Mouse (Mus musculus): Measurements from ENCODE around the gene Olfr653. TPM values are rescaled to one million over a fixed set of nuclear protein-coding genes. Genes with fewer than 3 reads are reported as not detected.

Gene Olfr653
- polyA plus RNA-seq, 1 experiment from 2014 or later, result not detected

GRCm38 (mm10) chr7:104624494-104624893 lies 47.4 kb downstream of the Olfr653 start, which contains the start of gene Olfr657:
Olfr657 (plus strand) TSS chr7:104624794.
- DNase-seq, result no peak
- Histone ChIP-seq H3K4me2 (no peak within 1 kb of the TSS), H3K9me3 (replicated peaks) (no peaks in the 10 kb centered on the region), H3K27me3 (no peaks in the 10 kb centered on the region), H3K27ac (no peak within 1 kb of the TSS), H3K36me3 (no peaks in the 10 kb centered on the region), H3K9ac (no peak within 1 kb of the TSS), H3K4me1 (replicated peaks) (no peaks in the 10 kb centered on the region), H3K4me3 (replicated peaks) (no peak within 1 kb of the TSS)
- no peak for ATAC-seq (ENCODE audit: low read depth)

Other genes starting within 250 kb of the Olfr653 start
- gene Trim34b, start 247.8 kb upstream of the Olfr653 start, polyA plus RNA-seq (2015; fragmentation: Nextera tagmentation; extraction: Ambion mirVana), result not detected in 2 replicates
- gene Trim12c, start 224.0 kb upstream of the Olfr653 start, polyA plus RNA-seq (2015; fragmentation: Nextera tagmentation; extraction: Ambion mirVana), result 1.2 TPM in 2 replicates
- gene Trim30b, start 207.4 kb upstream of the Olfr653 start, polyA plus RNA-seq (2015; fragmentation: Nextera tagmentation; extraction: Ambion mirVana), result 0.08 and 0.09 TPM in 2 replicates
- 0.20 and 0.38 TPM in 2 replicates for gene Trim30c, start 176.5 kb upstream of the Olfr653 start, polyA plus RNA-seq (2015; fragmentation: Nextera tagmentation; extraction: Ambion mirVana)
- 1.7 and 1.9 TPM in 2 replicates for gene Trim30a, start 112.1 kb upstream of the Olfr653 start, polyA plus RNA-seq (2015; fragmentation: Nextera tagmentation; extraction: Ambion mirVana)
- 0.31 and 0.58 TPM in 2 replicates for gene Trim30d, start 69.5 kb upstream of the Olfr653 start, polyA plus RNA-seq (2015; fragmentation: Nextera tagmentation; extraction: Ambion mirVana)
- gene Olfr651, start 27.2 kb upstream of the Olfr653 start, polyA plus RNA-seq (2015; fragmentation: Nextera tagmentation; extraction: Ambion mirVana), result not detected in 2 replicates
- gene Olfr652, start 16.4 kb upstream of the Olfr653 start, polyA plus RNA-seq (2015; fragmentation: Nextera tagmentation; extraction: Ambion mirVana), result not detected in 2 replicates
- not detected in 2 replicates for gene Olfr654, start 9.7 kb downstream of the Olfr653 start, polyA plus RNA-seq (2015; fragmentation: Nextera tagmentation; extraction: Ambion mirVana)
- not detected in 2 replicates for gene Olfr655, start 24.5 kb downstream of the Olfr653 start, polyA plus RNA-seq (2015; fragmentation: Nextera tagmentation; extraction: Ambion mirVana)
- gene Olfr656, start 36.6 kb downstream of the Olfr653 start, polyA plus RNA-seq (2015; fragmentation: Nextera tagmentation; extraction: Ambion mirVana), result not detected in 2 replicates
- gene Olfr657, start 47.5 kb downstream of the Olfr653 start, polyA plus RNA-seq (2015; fragmentation: Nextera tagmentation; extraction: Ambion mirVana), result not detected in 2 replicates
- gene Olfr658, start 70.0 kb downstream of the Olfr653 start, polyA plus RNA-seq (2015; fragmentation: Nextera tagmentation; extraction: Ambion mirVana), result not detected in 2 replicates
- gene Olfr659, start 89.4 kb downstream of the Olfr653 start, polyA plus RNA-seq (2015; fragmentation: Nextera tagmentation; extraction: Ambion mirVana), result not detected in 2 replicates
- not detected in 2 replicates for gene Olfr661, start 109.2 kb downstream of the Olfr653 start, polyA plus RNA-seq (2015; fragmentation: Nextera tagmentation; extraction: Ambion mirVana)
- gene Usp17le, start 200.2 kb downstream of the Olfr653 start, polyA plus RNA-seq (2015; fragmentation: Nextera tagmentation; extraction: Ambion mirVana), result not detected in 2 replicates

Data from liver, embryonic 13.5 days (tissue).